Mouse (Mus musculus): ENCODE results near the gene Rbfox1.

Gene Rbfox1

GRCm38 (mm10) chr16:6095604-6096372, 210.6 kb downstream of the Rbfox1 start:
- no peak for DNase-seq (ENCODE audit: low spot score in 2 of 2)

- DNase-seq (ENCODE audit: low spot score in 2 of 2), result no peak
Measured at GRCm38 (mm10) chr16:6097244-6098040, 212.3 kb downstream of the Rbfox1 start.

- DNase-seq (ENCODE audit: low spot score in 2 of 2), result no peak
Measured at GRCm38 (mm10) chr16:6098116-6098515, 213.0 kb downstream of the Rbfox1 start.

GRCm38 (mm10) chr16:6099598-6099997, 214.4 kb downstream of the Rbfox1 start:
- no peak for DNase-seq (ENCODE audit: low spot score in 2 of 2)

- DNase-seq (ENCODE audit: low spot score in 2 of 2), result no peak
Measured at GRCm38 (mm10) chr16:6100421-6100877, 215.3 kb downstream of the Rbfox1 start.

GRCm38 (mm10) chr16:6103713-6104112, 218.6 kb downstream of the Rbfox1 start:
- DNase-seq (ENCODE audit: low spot score in 2 of 2), result no peak

GRCm38 (mm10) chr16:6110121-6110520, 225.0 kb downstream of the Rbfox1 start:
- no peak for DNase-seq (ENCODE audit: low spot score in 2 of 2)

- DNase-seq (ENCODE audit: low spot score in 2 of 2), result no peak
Measured at GRCm38 (mm10) chr16:6113836-6114475, 228.8 kb downstream of the Rbfox1 start.

GRCm38 (mm10) chr16:6119472-6119871, 234.3 kb downstream of the Rbfox1 start:
- DNase-seq (ENCODE audit: low spot score in 2 of 2), result no peak

- no peak for DNase-seq (ENCODE audit: low spot score in 2 of 2)
Measured at GRCm38 (mm10) chr16:6121232-6121631, 236.1 kb downstream of the Rbfox1 start.

- no peak for DNase-seq (ENCODE audit: low spot score in 2 of 2)
Measured at GRCm38 (mm10) chr16:6122859-6123258, 237.7 kb downstream of the Rbfox1 start.

- no peak for DNase-seq (ENCODE audit: low spot score in 2 of 2)
Measured at GRCm38 (mm10) chr16:6128314-6128713, 243.2 kb downstream of the Rbfox1 start.

- DNase-seq (ENCODE audit: low spot score in 2 of 2), result no peak
Measured at GRCm38 (mm10) chr16:6135016-6135415, 249.9 kb downstream of the Rbfox1 start.

- no peak for DNase-seq (ENCODE audit: low spot score in 2 of 2)
Measured at GRCm38 (mm10) chr16:6139432-6139831, 254.3 kb downstream of the Rbfox1 start.

GRCm38 (mm10) chr16:6147957-6148356, 262.8 kb downstream of the Rbfox1 start:
- DNase-seq (ENCODE audit: low spot score in 2 of 2), result no peak

- DNase-seq (ENCODE audit: low spot score in 2 of 2), result no peak
Measured at GRCm38 (mm10) chr16:6149345-6149744, 264.2 kb downstream of the Rbfox1 start.

- no peak for DNase-seq (ENCODE audit: low spot score in 2 of 2)
Measured at GRCm38 (mm10) chr16:6155556-6155955, 270.4 kb downstream of the Rbfox1 start.

GRCm38 (mm10) chr16:6164476-6164875, 279.3 kb downstream of the Rbfox1 start:
- DNase-seq (ENCODE audit: low spot score in 2 of 2), result no peak

GRCm38 (mm10) chr16:6169346-6169745, 284.2 kb downstream of the Rbfox1 start:
- no peak for DNase-seq (ENCODE audit: low spot score in 2 of 2)

- DNase-seq (ENCODE audit: low spot score in 2 of 2), result no peak
Measured at GRCm38 (mm10) chr16:6180819-6181218, 295.7 kb downstream of the Rbfox1 start.

GRCm38 (mm10) chr16:6182329-6182728, 297.2 kb downstream of the Rbfox1 start:
- DNase-seq (ENCODE audit: low spot score in 2 of 2), result no peak

- DNase-seq (ENCODE audit: low spot score in 2 of 2), result no peak
Measured at GRCm38 (mm10) chr16:6192358-6192757, 307.2 kb downstream of the Rbfox1 start.

Measured in spleen, postnatal 36 days (tissue).